Mouse (Mus musculus) embryonic facial prominence, embryonic 15.5 days (tissue): Measurements from ENCODE around the gene Chkb. TPM values are rescaled to one million over a fixed set of nuclear protein-coding genes. Genes with fewer than 3 reads are reported as not detected.
A peak's percentile ranks its signal among the peaks of the same experiment; 100 is the strongest.

Source experiments
- ATAC-seq: fragments of 200-750 bp; cut with Nextera tagmentation; 2 replicates; pipeline ENCODE4 v1.8.0; 2017; ENCODE audit warnings: low read depth, moderate TSS enrichment; ENCODE audit not compliant: insufficient number of reproducible peaks, low FRiP score, low TSS enrichment
- H3K27ac ChIP-seq: fragments of 300-500 bp; sonication (generic); replicated peaks from 2 replicates; pipeline ENCODE4 v1.5.1; 2015; ENCODE audit warnings: mild to moderate bottlenecking, inconsistent platforms
- H3K27me3 ChIP-seq: fragments of 300-500 bp; sonication (generic); 2 replicates; pipeline ENCODE4 v1.6.1; 2015; ENCODE audit warnings: inconsistent platforms
- H3K36me3 ChIP-seq: fragments of 300-500 bp; sonication (generic); 2 replicates; pipeline ENCODE4 v1.6.1; 2015; ENCODE audit warnings: mild to moderate bottlenecking, inconsistent platforms
- H3K4me1 ChIP-seq: fragments of 300-500 bp; sonication (generic); 2 replicates; pipeline ENCODE4 v1.6.1; 2015; ENCODE audit warnings: inconsistent platforms
- H3K4me2 ChIP-seq: fragments of 300-500 bp; sonication (generic); replicated peaks from 2 replicates; pipeline ENCODE4 v1.6.1; 2015; ENCODE audit warnings: mild to moderate bottlenecking, inconsistent platforms
- H3K4me3 ChIP-seq: fragments of 300-500 bp; sonication (generic); replicated peaks from 2 replicates; pipeline ENCODE4 v1.5.1; 2015; ENCODE audit warnings: mild to moderate bottlenecking, inconsistent platforms
- H3K9ac ChIP-seq: fragments of 300-500 bp; sonication (generic); 2 replicates; pipeline ENCODE4 v1.6.1; 2015; ENCODE audit warnings: inconsistent platforms
- H3K9me3 ChIP-seq: fragments of 300-500 bp; sonication (generic); replicated peaks from 2 replicates; pipeline ENCODE4 v1.6.1; 2016; ENCODE audit warnings: inconsistent platforms
- WGBS: fragments of 180-500 bp; shearing (Covaris S2); methylation state at CpG from one replicate; pipeline ENCODE4 v1.1.7; 2015; 5-methylcytosine and 5-hydroxymethylcytosine counted together
- polyA plus RNA-seq: library from polyadenylated mRNA; unstranded; fragments of >200 nt; fragmentation: Nextera tagmentation; extraction: Ambion mirVana; gene quantifications from 2 replicates; pipeline ENCODE4 v1.2.1, GENCODE M21; 2015

Gene Chkb
- polyA plus RNA-seq, 1 experiment from 2014 or later: 59.6 TPM

- no peaks in the 10 kb centered on the region for H3K27me3 ChIP-seq
- H3K4me1 ChIP-seq: no peaks in the 10 kb centered on the region
- 25% methylated on average over 2 of the region's 2 CpGs for WGBS
- no peak overlapping the region for H3K27ac ChIP-seq
- no peak overlapping the region for H3K4me3 ChIP-seq
- H3K9me3 ChIP-seq: no peaks in the 10 kb centered on the region
- no peak overlapping the region for H3K9ac ChIP-seq
- no peak overlapping the region for H3K4me2 ChIP-seq
- ATAC-seq: no peak
- H3K36me3 ChIP-seq: no peaks in the 10 kb centered on the region
Measured at GRCm38 (mm10) chr15:89468577-89468976, 38.9 kb upstream of the Chkb start.

- Histone ChIP-seq H3K27ac (no peak overlapping the region), H3K36me3 (no peaks in the 10 kb centered on the region), H3K9ac (no peak overlapping the region), H3K27me3 (no peaks in the 10 kb centered on the region), H3K9me3 (no peaks in the 10 kb centered on the region), H3K4me2 (no peak overlapping the region), H3K4me3 (no peak overlapping the region), H3K4me1 (no peaks in the 10 kb centered on the region)
- 4% methylated on average over 1 of the region's 1 CpGs for WGBS
- peak; percentile 58; the same call in 1 of the 2 replicates for ATAC-seq
Measured at GRCm38 (mm10) chr15:89465052-89465451, 35.3 kb upstream of the Chkb start.

GRCm38 (mm10) chr15:89463334-89464235 lies 33.9 kb upstream of the Chkb start:
- ATAC-seq: no peak
- WGBS: 52% methylated on average over 5 of the region's 5 CpGs
- no peaks in the 10 kb centered on the region for H3K4me1 ChIP-seq

GRCm38 (mm10) chr15:89462176-89462575 lies 32.5 kb upstream of the Chkb start:
- Histone ChIP-seq H3K9ac (no peak overlapping the region), H3K27ac (no peak overlapping the region), H3K27me3 (0 out of 2 replicates have a peak, but pooled peaks cover 2% of the 10 kb centered on the region), H3K4me3 (no peak overlapping the region), H3K4me2 (no peak overlapping the region), H3K4me1 (no peaks in the 10 kb centered on the region), H3K9me3 (no peaks in the 10 kb centered on the region), H3K36me3 (no peaks in the 10 kb centered on the region)
- no peak for ATAC-seq
- 77% methylated on average over 7 of the region's 7 CpGs for WGBS

More at GRCm38 (mm10) chr15:89463334-89464235, 33.9 kb upstream of the Chkb start:
- Histone ChIP-seq H3K4me3 (no peak overlapping the region), H3K36me3 (no peaks in the 10 kb centered on the region), H3K27me3 (no peaks in the 10 kb centered on the region), H3K9me3 (no peaks in the 10 kb centered on the region), H3K27ac (no peak overlapping the region), H3K9ac (no peak overlapping the region), H3K4me2 (no peak overlapping the region)

- no peaks in the 10 kb centered on the region for H3K36me3 ChIP-seq
- ATAC-seq: no peak
- WGBS: 82% methylated on average over 15 of the region's 15 CpGs
Measured at GRCm38 (mm10) chr15:89461321-89461720, 31.6 kb upstream of the Chkb start.

GRCm38 (mm10) chr15:89460298-89460697 lies 30.6 kb upstream of the Chkb start:
- 75% methylated on average over 10 of the region's 10 CpGs for WGBS
- no peak for ATAC-seq
- H3K4me3 ChIP-seq: no peak overlapping the region

More at GRCm38 (mm10) chr15:89461321-89461720, 31.6 kb upstream of the Chkb start:
- Histone ChIP-seq H3K27ac (no peak overlapping the region), H3K4me2 (no peak overlapping the region), H3K4me3 (no peak overlapping the region), H3K9me3 (no peaks in the 10 kb centered on the region), H3K9ac (no peak overlapping the region), H3K4me1 (no peaks in the 10 kb centered on the region), H3K27me3 (0 out of 2 replicates have a peak, but pooled peaks cover 2% of the 10 kb centered on the region)

GRCm38 (mm10) chr15:89459821-89460220 lies 30.1 kb upstream of the Chkb start:
- no peak for ATAC-seq
- H3K27ac ChIP-seq: no peak overlapping the region
- 85% methylated on average over 7 of the region's 7 CpGs for WGBS
- H3K36me3 ChIP-seq: no peaks in the 10 kb centered on the region
- H3K4me2 ChIP-seq: no peak overlapping the region
- peaks cover 6% of the 10 kb centered on the region for H3K27me3 ChIP-seq
- H3K9ac ChIP-seq: no peak overlapping the region
- H3K4me1 ChIP-seq: no peaks in the 10 kb centered on the region
- H3K9me3 ChIP-seq: no peaks in the 10 kb centered on the region
- H3K4me3 ChIP-seq: no peak overlapping the region

More at GRCm38 (mm10) chr15:89460298-89460697, 30.6 kb upstream of the Chkb start:
- Histone ChIP-seq H3K36me3 (no peaks in the 10 kb centered on the region), H3K4me1 (no peaks in the 10 kb centered on the region), H3K9me3 (no peaks in the 10 kb centered on the region), H3K27me3 (0 out of 2 replicates have a peak, but pooled peaks cover 2% of the 10 kb centered on the region), H3K9ac (no peak overlapping the region), H3K4me2 (no peak overlapping the region), H3K27ac (no peak overlapping the region)

- 91% methylated on average over 15 of the region's 15 CpGs for WGBS
- H3K4me3 ChIP-seq: no peak overlapping the region
- no peak for ATAC-seq
Measured at GRCm38 (mm10) chr15:89458942-89459341, 29.2 kb upstream of the Chkb start.

GRCm38 (mm10) chr15:89455642-89456041 lies 25.9 kb upstream of the Chkb start:
- Histone ChIP-seq H3K9me3 (no peaks in the 10 kb centered on the region), H3K36me3 (no peaks in the 10 kb centered on the region), H3K27me3 (peaks cover 23% of the 10 kb centered on the region), H3K9ac (no peak overlapping the region), H3K27ac (no peak overlapping the region), H3K4me2 (no peak overlapping the region), H3K4me1 (peaks cover 12% of the 10 kb centered on the region), H3K4me3 (no peak overlapping the region)
- no peak for ATAC-seq
- 67% methylated on average over 6 of the region's 6 CpGs for WGBS

More at GRCm38 (mm10) chr15:89458942-89459341, 29.2 kb upstream of the Chkb start:
- Histone ChIP-seq H3K27ac (no peak overlapping the region), H3K9ac (no peak overlapping the region), H3K9me3 (no peaks in the 10 kb centered on the region), H3K27me3 (peaks cover 14% of the 10 kb centered on the region), H3K4me1 (peaks cover 6% of the 10 kb centered on the region), H3K36me3 (no peaks in the 10 kb centered on the region), H3K4me2 (no peak overlapping the region)

- Histone ChIP-seq H3K4me1 (peaks cover 12% of the 10 kb centered on the region), H3K9me3 (no peaks in the 10 kb centered on the region), H3K4me3 (no peak overlapping the region), H3K36me3 (no peaks in the 10 kb centered on the region), H3K9ac (no peak overlapping the region), H3K27me3 (peaks cover 23% of the 10 kb centered on the region), H3K27ac (no peak overlapping the region), H3K4me2 (no peak overlapping the region)
- ATAC-seq: no peak
- WGBS: 10% methylated on average over 4 of the region's 6 CpGs
Measured at GRCm38 (mm10) chr15:89454857-89455256, 25.1 kb upstream of the Chkb start.

- WGBS: 3% methylated on average over 53 of the region's 53 CpGs
- Histone ChIP-seq H3K9me3 (no peaks in the 10 kb centered on the region), H3K4me2 (peak within 1 kb of the TSS; percentile 88), H3K9ac (no peak within 1 kb of the TSS), H3K27ac (no peak within 1 kb of the TSS), H3K4me3 (peak within 1 kb of the TSS; percentile 40), H3K4me1 (peaks cover 12% of the 10 kb centered on the region), H3K36me3 (no peaks in the 10 kb centered on the region), H3K27me3 (peaks cover 25% of the 10 kb centered on the region)
- ATAC-seq: peak; percentile 52
Measured at GRCm38 (mm10) chr15:89453865-89454478, 24.3 kb upstream of the Chkb start, which contains the start of gene Mapk8ip2. Mapk8ip2 (plus strand) TSS chr15:89453913.
